Mouse (Mus musculus) embryonic fibroblast, embryonic 13.5 days (primary cell): ENCODE measurements around the gene Ddhd1. TPM values are rescaled to one million over a fixed set of nuclear protein-coding genes. Genes with fewer than 3 reads are reported as not detected.
"Not testable (repeated sequence)": the region's sequence is repeated elsewhere in the genome, so short reads cannot be mapped to it uniquely, and the experiment has no call there.

Experiments used
- H3K27ac ChIP-seq: 2 replicates; pipeline ENCODE4 v1.5.1; 2012; ENCODE audit warnings: low read length, control low read depth, inconsistent platforms; ENCODE audit not compliant: insufficient read depth
- H3K4me1 ChIP-seq: 2 replicates; pipeline ENCODE4 v1.6.1; 2011; ENCODE audit warnings: low read length; ENCODE audit not compliant: control insufficient read depth, insufficient read depth
- H3K4me3 ChIP-seq: 2 replicates; pipeline ENCODE4 v1.5.1; 2011; ENCODE audit warnings: mild to moderate bottlenecking, control low read depth, low read length; ENCODE audit not compliant: insufficient read depth
- CTCF ChIP-seq: IDR thresholded peaks from 2 replicates; pipeline ENCODE4 v1.5.1; 2011; ENCODE audit warnings: mild to moderate bottlenecking, control low read depth, low read length, moderate library complexity, borderline replicate concordance; ENCODE audit not compliant: insufficient read depth
- POLR2A ChIP-seq: IDR thresholded peaks from 2 replicates; pipeline ENCODE4 v1.6.1; 2011; ENCODE audit warnings: low read depth, mild to moderate bottlenecking, control low read depth, low read length, moderate library complexity
- polyA plus RNA-seq: library from polyadenylated mRNA; stranded (reverse); fragments of >200 nt; gene quantifications from 2 replicates; pipeline ENCODE4 v1.2.4, GENCODE M21; 2011; ENCODE audit warnings: low read depth; ENCODE audit not compliant: missing spikeins, insufficient read length

The Ddhd1 gene
- polyA plus RNA-seq, 1 experiment, result 23.6 TPM

DNA sequence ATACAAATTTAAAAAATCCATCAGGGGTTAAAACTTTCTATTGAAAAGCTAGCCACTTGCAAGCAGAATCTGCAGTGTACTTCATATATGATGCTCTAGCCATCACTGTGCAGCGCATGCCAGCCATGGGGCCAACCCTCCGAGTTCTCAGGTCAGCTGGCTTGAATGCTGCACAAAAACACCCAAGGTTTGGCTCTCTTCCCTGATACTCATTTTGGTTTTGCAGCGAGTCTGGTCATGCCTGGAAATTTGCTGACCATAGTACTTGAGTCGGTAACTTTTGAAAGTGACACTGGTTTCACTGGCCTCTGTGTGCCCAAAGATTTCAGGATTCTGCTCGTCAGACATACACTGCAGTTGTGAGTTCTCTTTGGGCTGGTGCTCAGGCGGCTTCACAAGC lies 70.4 kb downstream of the Ddhd1 start:
- no peak for TF ChIP-seq POLR2A
- TF ChIP-seq CTCF, result no peak
- no peak overlapping the region for H3K4me3 ChIP-seq
- no peaks in the 10 kb centered on the region; the same call in 1 of the 2 replicates for H3K4me1 ChIP-seq
- 0 out of 2 replicates have a peak overlapping the region, but pooled peaks have one; percentile 5 for H3K27ac ChIP-seq

DNA sequence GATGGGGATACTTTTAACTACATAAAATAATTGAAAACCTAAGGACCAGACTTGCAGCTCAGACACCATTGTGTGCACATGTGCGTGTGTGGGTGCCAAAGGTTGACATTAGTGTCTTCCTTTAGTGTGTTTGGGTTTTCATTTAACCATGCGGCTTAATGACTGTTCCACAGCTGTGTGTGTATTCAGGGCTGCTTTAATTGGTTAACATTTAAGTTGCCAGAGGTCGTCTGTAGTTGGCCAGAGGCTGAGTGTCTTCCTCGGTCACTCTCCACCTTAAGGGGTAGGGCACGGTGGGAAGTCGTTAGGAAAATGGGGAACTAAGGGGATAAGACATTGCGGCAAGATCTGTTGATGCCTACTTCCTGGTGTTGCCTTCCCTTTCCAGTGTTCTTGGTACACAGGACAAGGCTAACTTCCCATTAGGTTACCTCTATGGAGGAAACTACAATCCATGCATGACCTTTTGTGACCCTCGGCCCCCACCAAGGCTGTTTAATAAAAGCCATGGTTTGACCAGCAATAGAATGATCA lies 74.4 kb downstream of the Ddhd1 start:
- Histone ChIP-seq H3K4me3 (no peak overlapping the region), H3K27ac (no peak overlapping the region), H3K4me1 (no peaks in the 10 kb centered on the region; the same call in 1 of the 2 replicates)
- no peak for TF ChIP-seq POLR2A
- TF ChIP-seq CTCF, result no peak

DNA sequence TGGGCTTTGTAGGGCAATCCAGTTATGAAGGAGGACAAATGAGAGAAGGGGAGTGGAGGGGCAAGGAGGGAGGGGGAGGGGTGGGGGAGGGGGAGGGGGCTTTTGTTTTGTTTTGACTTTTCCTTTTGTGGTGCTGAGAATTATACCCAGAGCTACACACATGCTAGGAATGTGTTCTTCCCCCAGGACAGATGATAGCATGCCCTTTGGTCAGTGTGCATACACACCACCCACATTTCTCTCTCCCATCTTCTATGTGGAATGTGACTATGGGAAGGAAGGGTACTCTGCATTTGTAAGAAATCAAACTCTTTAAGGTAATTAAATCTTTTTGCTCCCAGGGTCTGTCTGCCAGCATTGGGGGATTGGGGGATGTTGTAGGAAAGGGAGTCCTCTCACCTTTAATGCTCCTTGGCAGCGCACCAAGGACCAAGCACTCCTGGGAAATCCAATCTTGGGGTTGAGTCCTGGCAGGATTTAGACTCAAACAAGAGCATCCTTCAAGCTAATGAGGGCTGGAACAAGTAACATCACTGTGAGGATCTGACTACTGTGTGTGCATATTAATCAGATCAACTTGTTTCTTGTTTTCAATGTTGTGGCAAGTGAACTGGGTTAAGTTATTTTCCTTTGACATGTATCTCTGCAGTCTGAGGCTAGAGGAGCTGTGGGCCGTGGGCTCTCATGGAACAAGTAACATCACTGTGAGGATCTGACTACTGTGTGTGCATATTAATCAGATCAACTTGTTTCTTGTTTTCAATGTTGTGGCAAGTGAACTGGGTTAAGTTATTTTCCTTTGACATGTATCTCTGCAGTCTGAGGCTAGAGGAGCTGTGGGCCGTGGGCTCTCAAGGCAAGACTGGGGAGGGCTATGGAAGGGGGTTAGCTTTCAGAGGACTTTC lies 76.8 kb downstream of the Ddhd1 start:
- not testable (repeated sequence) for H3K4me1 ChIP-seq, H3K27ac ChIP-seq, H3K4me3 ChIP-seq

DNA sequence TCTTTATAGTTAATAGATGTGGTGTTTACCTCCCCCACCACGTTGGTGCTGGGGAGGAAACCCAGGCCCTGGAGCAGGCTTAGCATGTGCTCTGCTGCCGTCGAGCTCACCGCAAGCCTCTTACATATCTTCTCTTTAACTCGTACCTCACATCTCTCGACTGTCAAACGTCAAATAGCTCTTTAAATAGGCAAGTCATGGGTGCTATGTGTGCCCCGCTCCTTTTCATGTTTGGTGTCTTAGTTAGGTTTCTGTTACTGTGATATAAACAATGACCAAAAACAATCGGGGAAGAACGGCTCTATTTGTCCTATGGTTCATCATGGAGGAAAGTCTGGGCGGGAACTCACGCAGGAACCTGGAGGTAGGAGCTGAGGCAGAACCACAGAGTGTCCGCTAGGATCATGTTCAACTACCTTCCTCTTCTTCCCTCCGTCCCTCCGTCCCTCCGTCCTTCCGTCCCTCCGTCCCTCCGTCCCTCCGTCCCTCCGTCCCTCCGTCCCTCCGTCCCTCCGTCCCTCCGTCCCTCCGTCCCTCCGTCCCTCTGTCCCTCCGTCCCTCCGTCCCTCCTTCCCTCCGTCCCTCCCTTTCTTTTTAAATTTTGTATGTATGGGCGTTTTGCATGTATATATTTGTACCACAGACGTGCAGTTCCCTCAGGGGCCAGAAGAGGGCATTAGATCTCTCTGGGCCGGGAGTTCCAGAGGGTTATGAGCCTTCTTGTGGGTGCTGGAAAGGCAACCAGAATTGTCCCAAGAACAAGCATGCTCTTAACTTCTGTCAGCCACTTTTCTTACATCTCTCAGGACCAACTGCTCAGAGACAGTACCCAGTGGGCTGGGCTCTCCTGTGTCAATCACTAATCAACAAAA lies 91.6 kb downstream of the Ddhd1 start:
- Histone ChIP-seq H3K4me3 (no peak overlapping the region), H3K4me1 (peaks cover 6% of the 10 kb centered on the region; the same call in 1 of the 2 replicates), H3K27ac (peak overlapping the region; percentile 10; the same call in 1 of the 2 replicates)
- TF ChIP-seq CTCF, result no peak
- 0 out of 2 replicates have a peak, but pooled peaks have one; percentile 28 for TF ChIP-seq POLR2A

DNA sequence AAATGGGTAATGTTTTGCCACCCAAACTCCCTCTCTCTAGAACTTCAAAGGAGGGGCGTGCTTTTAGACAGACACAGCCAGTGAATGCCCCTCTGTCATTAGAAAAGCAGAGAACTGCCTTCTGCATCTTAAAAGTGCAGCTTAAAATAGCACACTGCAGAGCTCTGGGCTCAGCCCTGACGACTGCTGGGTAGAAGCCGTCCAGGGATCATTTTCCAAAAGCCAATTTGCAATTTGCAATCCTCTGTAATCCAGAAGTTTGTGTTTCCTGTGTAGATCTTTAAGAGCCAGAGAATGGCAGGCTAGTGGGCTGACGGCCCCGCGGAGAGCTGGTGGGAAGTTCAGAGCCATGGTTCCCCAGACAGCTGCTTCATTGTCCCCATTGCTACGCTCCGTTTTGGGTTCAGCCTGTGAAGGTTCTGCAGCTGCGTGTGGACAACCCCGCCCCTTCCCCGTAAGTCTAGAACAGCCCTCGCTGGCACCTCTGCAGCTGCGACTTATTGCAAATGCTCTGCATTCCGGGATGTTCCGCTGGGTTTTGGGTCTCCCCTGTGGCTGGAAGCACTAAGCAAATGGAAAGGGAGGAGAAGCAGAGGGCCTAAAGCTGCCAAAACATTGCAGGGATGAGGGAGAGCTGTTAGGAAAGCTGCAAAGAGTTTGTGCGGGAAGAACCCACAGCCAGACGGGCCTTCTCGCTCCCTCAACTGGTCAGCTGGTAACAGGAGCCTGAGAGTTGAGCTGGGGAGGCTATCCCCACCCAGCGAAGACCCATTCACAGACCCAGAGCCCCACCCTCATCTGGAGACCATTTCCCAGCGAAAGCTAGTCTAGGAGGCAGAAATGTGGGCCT lies 92.5 kb downstream of the Ddhd1 start:
- TF ChIP-seq POLR2A (peak; percentile 51; the same call in 1 of the 2 replicates), CTCF (no peak)
- peak overlapping the region; percentile 46; the same call in 1 of the 2 replicates for H3K27ac ChIP-seq
- H3K4me3 ChIP-seq, result no peak overlapping the region

DNA sequence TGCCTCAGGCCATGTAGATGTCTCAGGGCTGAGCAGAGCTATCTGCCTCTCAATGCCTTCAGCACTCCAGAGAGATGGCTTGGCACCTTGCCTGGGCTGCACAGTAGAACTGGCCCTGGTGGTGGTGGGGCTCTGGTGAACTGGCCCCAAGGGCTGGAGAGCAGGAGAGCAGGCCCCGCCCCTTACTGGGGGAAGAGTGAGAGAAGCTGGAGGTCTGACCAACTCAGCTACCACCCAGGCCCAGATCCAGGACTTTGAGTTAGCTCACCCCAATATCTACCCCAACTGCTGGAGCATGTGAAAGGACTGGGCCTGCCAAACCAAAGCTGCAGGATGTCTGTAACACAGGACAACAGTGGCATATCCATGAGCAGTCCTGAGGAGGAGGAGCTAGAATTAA lies 94.4 kb downstream of the Ddhd1 start:
- H3K27ac ChIP-seq, result no peak overlapping the region

More for the DNA sequence above, 92.5 kb downstream of the Ddhd1 start:
- H3K4me1 ChIP-seq, result peaks cover 10% of the 10 kb centered on the region

DNA sequence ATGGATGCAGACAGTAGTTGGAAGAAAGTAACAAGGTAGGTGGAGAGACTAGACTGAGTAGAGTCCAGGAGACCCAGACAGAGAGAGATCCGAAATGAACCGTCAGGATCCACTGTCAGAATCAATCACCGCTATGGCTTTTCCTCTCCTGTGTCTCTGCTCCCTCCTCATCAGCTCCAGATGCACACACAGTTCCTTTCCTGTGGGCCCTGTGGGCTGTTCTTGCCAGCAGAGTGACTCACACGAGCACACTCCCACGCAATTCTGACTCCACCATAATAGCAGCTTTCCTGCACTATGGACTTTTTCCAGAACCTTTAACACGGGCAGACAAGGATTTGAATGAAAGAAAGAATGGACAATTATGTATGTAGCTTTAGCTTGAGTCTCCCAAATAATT lies 96.3 kb downstream of the Ddhd1 start:
- TF ChIP-seq CTCF, result no peak
- no peak for TF ChIP-seq POLR2A

More for the DNA sequence above, 94.4 kb downstream of the Ddhd1 start:
- Histone ChIP-seq H3K4me3 (no peak overlapping the region), H3K4me1 (peaks cover 11% of the 10 kb centered on the region)
- TF ChIP-seq POLR2A (no peak), CTCF (no peak)

DNA sequence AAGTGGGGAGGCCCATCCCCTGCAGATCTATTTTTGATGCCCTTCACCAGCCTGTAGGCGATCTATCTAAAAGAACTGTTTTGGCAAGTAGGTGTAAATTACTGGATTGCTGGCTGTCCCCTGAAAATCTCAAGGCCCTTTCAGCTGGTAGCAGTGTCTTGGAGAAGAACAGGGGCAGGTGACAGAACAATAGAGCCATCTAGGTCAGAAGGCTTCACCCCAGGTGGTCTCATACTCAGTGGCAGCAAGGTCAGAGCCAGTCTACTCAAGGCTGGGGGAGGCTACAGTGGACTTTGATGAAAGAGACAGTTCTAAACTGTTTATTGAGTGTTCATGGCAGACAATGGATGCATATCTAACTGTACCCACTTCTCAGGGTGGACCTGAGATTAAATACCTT lies 98.9 kb downstream of the Ddhd1 start:
- Histone ChIP-seq H3K4me3 (no peak overlapping the region), H3K4me1 (peaks cover 7% of the 10 kb centered on the region), H3K27ac (no peak overlapping the region)
- no peak for TF ChIP-seq CTCF
- TF ChIP-seq POLR2A, result no peak

More for the DNA sequence above, 96.3 kb downstream of the Ddhd1 start:
- no peak overlapping the region for H3K4me3 ChIP-seq
- H3K4me1 ChIP-seq, result peaks cover 11% of the 10 kb centered on the region
- peak overlapping the region; percentile 95 for H3K27ac ChIP-seq

DNA sequence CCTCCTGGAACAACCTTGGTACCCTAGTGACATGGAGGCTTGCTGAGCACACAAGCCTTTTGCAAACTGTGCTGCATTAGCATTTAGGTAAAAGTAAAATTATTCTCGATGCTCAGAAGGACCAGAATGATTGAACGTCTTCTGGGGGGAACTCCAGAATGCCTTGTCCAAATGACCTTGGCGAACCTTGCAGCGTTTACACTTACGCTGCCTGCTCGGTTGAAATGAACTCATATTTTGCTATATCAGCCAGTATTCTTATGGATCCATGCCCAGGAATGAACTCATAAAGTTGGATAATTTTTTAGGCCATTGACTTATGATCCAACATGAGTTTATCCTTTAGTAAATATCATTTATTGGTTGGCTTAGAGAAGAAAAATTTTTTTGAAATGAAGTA lies 103.6 kb downstream of the Ddhd1 start:
- H3K4me1 ChIP-seq, result peaks cover 3% of the 10 kb centered on the region; the same call in 1 of the 2 replicates
- no peak overlapping the region for H3K27ac ChIP-seq
- TF ChIP-seq CTCF (no peak), POLR2A (no peak)
- no peak overlapping the region for H3K4me3 ChIP-seq
